Mouse (Mus musculus): ENCODE results near the gene H2-DMb2. TPM values are rescaled to one million over a fixed set of nuclear protein-coding genes. Genes with fewer than 3 reads are reported as not detected.

H2-DMb2 gene
- polyA plus RNA-seq, 1 experiment, result 4.1 TPM

DNA sequence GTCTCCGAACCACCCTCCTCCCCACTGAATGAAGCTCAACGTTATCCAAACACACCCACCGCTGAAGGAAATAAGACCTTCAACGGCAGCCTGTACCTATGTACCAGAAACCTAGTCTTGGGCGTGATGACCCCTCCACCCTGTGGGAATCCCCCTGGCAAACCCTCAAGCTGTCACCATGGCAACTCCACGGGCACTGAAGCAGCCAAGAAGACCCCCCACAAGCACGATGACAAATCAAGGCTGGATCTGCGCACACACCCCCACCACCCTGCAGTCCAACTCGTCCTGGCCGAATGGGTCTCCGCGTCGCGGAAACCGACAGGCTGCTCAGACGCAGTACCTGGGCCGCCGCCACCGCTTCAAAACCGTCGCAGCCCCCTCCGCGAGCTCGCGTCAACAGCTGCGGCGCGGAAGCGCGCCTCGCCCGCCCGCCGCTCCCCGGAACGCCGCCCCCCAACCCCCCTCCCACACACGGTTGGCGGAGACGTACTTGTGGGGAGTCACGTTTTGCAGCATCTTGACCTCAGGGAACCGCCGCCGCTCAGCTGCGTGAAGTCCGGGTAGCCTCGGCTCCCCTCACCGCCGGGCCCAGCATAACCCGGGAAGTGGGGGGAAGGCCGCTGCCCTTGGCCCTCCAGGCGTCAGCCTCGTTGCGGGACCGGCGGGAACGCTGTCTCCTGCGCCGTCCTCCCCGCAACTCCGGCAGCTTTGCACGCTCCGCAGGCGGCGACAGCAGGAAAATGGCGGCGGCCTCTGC, 24.8 kb upstream of the H2-DMb2 start:
- peak; percentile 38 for DNase-seq (ENCODE audit: low spot score)

DNA sequence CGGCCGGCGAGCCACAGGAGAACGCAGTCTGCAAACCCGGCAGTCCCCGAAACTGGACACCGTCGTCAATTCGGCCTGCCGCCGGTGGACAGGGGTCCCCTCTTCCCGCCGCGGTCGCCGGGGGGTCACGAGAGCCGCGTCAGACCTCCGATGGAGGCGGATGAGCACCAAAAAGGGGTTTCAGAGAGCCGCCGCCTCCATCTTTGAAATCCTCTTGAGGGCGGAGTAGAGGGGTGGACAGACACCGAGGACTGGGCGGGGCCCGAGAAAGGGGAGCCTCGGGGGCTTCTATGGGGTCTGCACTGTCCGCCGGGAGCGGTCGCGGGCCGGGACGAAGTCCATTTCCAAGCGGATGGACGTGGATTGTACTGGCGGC, 24.2 kb upstream of the H2-DMb2 start:
- no peak for DNase-seq (ENCODE audit: low spot score)

DNA sequence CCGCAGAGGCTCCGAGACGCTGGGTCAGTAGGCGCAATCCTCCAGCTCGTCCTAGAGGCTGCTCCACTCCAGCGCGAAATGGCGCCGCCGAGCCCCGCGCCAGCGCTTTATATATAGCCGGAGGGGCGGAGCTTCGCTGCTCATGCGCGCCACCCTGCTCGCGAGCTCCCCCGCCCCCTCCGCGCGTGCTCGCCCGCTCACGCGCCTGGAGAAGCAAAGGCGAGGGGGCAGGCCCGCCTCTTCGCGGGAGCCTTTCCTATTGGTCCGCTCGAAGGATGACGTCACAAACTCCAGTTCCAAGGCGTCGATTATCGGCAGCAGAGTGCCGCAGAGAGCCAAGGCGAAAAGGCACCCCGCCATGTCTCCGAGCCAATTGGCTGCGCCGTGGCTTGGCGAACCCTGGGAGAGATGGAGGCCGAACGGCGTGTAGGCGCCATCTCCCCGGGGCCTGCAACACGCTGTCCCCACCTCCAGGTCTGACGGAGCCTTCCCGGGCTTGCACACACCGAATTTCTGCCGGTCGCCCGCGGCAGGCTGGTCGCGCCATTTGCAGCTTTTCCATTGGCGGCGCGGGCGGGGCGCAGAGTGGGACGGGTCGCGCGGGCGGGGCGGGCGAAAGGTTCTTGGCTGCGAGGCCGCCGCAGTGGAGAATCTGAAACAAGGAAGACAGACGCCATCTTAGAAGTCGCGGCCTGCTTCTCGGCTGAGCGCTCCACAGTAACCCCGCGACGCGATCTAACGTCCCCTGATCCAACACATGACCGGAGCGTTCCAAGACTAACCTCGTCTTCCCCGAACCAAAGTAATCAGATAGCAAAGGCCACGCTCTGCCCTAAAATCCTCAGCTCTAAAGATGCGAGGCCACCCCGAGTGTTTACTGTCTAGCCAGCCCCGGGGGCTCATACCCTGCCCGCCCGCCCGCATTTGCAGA, 23.6 kb upstream of the H2-DMb2 start, which contains the start of gene H2-DMa:
Gene H2-DMa, plus strand, starts transcription at position 293 of the 931 bp plus-strand sequence.
- DNase-seq (ENCODE audit: low spot score), result peak; percentile 100

DNA sequence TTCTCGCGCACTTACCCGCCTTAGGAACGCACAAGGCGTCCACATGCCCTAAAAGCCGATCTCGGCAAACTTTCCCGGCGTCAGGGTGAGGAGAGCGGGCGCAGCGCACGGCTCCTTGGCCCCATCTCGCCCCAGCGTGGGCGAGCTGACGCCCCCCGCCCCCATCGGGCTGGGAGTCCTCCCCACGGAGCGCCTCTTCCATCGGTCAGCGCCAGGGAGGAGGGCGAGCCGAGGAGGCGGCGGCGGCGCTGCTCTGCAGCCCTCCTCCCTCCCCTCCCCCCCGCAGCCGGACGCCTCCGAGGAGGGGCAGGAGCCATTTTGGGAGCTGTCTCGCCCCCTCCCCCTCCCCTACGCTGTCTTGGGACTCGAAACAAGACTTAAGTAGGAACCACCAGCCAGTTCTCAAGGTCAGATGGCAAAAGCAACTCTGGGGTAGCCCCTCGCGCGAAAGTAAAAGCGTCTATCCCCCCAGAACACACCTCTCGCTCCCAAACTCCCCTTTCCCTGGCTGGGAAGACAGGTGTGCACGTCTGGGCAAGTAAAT, 22.9 kb upstream of the H2-DMb2 start:
- peak; percentile 74 for DNase-seq (ENCODE audit: low spot score)

DNA sequence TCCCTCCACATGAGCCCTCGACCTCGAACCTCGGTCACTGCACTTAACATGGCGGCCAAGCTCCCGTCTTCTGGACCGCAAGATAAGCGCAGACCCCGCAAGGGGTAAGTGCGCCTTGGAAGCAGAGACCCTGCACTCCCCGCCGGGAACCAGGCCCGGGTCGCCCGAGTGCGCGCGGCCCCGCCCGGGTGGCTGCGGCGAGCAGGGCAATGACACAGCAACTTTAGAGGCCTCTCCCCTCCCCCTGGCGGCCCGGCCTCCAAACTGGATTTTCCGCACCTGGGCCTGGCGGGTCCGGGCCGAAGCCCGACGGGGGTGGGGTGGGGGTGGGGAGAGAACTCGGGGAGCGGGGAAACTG, 22.3 kb upstream of the H2-DMb2 start:
- DNase-seq (ENCODE audit: low spot score), result peak; percentile 87

DNA sequence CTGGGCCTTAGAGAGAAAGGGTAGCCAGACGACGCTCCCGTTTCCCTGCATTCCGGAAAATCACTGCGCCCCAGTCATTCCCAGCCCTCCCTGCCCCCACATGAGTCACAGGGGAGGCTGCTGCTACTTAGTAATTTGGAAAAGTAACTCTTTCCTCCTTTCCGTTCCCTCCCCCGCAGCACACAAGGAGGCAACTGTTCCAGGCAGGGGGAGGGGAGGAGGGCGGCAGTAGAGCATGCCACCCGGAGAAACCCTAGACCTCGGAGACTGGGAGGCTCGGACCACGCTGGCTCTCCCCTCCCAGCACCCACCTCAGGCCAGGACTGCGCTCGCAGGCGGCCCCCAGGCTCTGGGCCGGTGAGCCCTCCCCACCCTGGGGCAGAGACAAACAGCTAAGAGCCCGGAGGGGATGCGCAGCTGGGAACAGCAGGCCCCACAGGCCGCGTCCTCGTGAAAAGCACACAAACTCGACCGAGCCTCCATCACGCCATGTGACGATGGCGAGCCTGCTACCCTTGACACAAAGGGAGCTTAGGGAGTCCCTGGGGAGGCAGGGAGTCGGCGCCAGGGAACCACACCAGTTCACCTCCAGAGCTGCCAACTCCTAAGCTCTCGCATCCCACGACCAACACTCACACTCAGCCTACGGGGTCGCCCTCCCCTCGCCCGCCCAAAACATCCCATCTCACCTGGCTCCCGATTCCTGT, 21.8 kb upstream of the H2-DMb2 start:
- peak; percentile 86 for DNase-seq (ENCODE audit: low spot score)

DNA sequence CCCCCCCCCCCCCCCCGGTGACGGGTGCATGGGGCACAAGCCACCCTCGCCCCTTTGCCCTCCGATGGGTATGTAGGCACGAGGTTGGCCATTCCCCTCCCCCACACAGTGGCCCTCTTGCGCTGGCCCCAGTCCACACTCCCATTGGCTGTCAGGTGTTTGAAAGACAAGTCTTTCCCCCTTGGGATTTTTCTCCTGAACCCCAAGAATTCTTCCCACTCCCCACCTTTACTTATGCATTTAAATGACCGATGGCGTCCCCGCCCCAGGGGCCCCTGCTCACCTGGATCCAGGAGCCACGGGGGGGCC, 21.3 kb upstream of the H2-DMb2 start:
- DNase-seq (ENCODE audit: low spot score), result no peak

DNA sequence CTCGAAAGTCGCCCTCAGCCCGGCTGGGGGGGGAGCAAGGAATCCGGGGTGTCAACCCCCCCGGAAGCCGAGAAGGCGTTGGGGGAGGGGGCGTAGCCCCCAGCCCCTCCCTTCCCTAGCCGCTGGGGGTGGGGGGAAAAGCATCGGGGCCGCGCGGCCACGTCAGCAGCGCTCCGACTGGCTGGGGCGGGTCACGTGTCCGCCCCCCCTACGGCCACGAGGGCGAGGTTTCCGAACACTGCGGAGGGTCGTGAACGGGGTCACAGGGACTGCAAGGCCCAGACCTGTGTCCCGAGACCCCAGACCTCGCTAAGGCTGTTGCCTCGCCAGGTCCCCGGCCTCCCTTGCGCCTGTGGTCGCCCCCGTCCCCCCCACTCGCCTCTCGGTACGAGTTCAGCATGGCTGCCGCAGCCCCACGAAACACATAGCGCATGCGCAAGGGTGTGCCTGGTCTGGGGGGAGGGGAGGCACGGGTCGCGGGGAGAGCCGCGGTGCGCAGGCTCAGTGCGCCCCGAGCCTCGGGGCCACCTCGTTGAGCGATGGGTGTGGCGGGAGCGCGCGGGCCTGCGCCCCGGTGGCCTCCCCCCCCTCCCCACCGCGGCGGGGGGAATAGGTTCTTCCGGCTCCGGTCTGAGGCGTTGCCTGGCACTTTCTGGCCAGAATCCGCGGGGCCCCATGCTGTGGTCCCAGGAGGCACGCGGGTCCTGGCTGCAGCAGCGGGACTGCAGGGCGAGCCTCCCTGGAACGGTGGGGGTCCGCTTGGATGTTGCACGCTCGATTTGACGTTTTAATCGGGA, 20.7 kb upstream of the H2-DMb2 start, which contains the start of gene Brd2:
Gene Brd2, minus strand, starts transcription at position 447 of the 797 bp plus-strand sequence.
- DNase-seq (ENCODE audit: low spot score), result peak; percentile 100

DNA sequence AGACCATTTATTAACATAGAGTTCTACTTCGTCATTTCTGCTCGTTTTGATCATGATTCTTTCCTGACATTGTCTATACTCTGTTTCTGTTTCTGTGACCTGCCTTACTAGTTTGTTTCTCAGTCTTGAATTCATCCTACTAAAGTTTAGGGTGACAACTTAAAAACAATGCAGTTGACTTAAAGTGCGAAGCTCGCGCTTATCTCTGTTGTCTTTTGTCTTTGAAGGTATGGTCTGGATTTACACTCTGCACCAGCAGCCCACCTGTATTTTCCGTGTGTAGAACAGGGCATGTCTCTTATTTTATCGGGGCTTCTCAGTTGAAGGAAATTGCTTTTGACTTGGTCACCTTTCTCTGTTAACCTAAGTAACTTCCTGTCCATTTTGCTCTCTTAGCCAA, 20.0 kb upstream of the H2-DMb2 start:
- no peak for DNase-seq (ENCODE audit: low spot score)

DNA sequence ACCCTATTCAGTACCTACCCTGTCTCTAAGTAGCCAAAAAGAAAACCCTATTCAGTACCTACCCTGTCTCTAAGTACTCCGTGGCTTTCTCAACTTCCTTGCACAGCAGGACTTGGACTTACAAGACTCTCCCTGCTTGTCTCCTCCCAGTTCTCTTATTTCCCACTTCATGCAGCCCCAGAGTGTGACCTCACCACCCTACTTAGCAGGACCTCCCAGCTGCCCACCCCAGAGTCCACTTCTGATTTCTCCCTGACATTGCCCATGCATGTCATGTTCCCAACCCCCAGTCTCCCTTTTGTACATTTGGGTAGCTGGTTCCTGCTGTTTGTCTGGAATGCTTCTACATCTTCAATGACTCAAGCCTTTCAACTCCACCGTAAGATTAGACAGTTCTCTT, 19.6 kb upstream of the H2-DMb2 start:
- no peak for DNase-seq (ENCODE audit: low spot score)

DNA sequence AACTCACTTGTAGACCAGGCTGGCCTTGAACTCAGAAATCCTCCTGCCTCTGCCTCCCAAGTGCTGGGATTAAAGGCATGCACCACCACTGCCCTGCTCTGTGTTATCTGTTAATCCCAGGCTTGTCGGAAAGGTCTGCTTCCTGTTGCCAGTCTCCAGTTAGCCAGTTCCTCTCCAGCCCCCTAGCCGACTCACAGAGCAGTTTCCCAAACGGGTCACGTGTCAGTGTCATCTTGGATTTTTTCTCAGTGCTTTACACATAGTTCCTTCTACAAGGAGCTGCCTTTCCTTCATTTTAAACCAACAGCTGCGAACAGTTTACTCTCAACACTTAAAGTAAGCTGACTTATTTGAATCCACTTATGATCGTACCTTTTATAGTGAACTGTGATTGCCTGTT, 18.5 kb upstream of the H2-DMb2 start:
- DNase-seq (ENCODE audit: low spot score), result no peak

DNA sequence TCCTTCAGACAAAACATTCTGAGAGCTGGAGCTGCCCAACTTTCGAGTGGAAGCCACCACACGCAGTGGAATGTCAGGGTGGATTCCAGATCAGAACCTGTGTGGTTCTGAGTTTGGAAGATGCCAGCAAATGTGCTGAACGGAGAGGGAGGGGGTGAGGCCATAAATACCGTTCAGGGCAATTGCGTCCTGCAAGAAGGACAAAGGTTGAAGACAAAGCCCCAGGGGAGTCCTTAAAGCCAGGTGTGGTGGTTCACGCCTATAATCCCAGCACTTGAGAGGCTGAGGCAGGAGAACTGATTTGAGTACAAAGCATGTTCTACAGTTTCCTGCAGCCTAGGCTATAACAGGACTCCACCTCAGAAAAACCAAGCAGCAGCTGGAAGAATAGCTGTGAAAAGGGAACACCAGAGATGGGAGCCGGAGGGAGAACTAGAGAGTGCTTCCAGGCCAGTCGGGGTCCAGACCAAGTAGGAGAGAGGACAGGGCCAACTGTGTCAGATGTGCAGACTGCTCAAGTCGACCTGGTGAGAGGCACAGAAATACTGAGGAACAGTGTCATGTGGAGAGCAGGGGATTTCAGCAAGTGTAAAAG, 16.2 kb upstream of the H2-DMb2 start:
- no peak for DNase-seq (ENCODE audit: low spot score)

GRCm38 (mm10) chr17:34127475-34127874, 15.6 kb upstream of the H2-DMb2 start:
- no peak for DNase-seq (ENCODE audit: low spot score)

- no peak for DNase-seq (ENCODE audit: low spot score)
Measured at GRCm38 (mm10) chr17:34128264-34128937, 14.7 kb upstream of the H2-DMb2 start.

DNA sequence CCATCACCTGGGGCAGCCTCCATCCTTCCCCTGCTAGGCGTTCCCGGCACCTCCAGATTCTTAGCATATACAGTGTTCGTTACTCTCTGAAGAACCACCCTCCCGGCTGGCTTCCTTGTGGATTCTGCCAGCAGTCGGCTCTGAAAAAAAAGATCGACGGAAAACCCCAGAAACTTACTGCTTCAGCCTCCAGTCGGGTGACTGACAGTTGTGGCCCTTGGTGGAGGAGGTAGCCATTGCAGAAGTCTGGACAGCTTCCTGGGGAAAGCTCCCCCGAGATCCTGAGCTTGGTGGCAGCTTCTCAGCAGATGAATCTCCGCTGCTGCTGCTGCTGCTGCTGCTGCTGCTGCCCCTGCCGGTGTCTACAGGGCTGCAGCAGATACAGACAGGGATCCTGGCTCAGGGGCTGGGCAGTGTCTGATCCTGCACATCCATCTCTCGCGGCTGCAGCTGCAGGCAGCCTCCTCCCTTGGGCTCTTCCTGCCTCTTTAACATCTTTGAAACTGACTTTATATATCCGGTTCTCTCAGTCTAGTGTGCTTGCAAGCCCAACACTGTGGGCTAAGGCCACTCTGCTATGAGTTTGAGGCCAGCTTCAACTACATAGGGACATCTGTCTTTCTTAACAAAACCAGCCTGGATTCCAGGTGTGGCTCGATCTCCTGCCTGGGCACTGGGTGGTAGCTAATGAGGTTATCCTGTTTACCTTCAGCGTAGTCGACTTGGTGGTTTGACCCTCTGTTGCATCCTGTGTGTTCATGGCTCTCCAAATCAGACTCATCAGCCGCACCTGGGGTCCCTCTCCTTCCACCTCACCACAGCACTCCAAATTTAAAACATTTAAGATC, 13.9 kb upstream of the H2-DMb2 start:
- no peak for DNase-seq (ENCODE audit: low spot score)

DNA sequence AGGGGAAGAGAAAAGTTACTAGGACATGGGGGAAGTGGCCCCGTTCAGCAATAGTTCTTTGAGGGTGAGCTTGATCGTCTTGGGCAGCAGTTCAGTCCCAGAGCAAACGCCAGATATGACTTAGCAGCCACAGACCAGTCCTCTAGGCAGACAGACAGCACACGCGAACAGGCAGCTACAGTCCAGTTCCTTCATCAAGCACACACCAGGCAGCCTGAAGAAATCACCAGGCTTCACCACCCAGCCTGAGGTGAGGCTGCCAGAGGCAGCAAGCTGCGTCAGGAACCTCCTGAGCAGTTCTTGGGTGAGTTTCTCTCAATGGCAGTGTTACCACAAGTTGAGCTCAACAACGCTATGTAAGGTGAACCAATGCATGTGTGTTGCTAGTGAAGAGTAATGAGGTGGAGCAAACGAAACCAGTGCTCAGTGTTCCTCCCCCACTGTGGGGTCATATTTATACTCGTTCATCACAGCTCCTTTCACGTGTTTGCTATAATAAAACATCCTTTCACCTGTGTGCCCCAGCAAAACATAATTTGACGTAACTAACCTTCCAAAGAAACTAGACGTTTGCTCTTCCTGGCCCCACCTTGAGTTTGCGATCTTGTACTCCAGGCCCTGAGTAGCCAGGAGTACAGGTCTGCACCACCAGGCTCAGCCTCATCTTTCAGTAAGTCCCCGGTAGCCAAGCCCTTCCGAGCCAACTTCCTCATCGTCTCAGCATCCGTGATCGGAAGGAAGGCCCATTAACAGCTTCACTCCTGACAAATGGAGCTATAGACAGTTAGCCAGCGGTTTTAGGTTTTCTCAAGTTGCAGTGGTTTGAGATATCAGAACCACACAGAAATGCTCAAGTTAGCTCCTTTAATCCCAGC, 12.8 kb upstream of the H2-DMb2 start:
- DNase-seq (ENCODE audit: low spot score), result no peak

DNA sequence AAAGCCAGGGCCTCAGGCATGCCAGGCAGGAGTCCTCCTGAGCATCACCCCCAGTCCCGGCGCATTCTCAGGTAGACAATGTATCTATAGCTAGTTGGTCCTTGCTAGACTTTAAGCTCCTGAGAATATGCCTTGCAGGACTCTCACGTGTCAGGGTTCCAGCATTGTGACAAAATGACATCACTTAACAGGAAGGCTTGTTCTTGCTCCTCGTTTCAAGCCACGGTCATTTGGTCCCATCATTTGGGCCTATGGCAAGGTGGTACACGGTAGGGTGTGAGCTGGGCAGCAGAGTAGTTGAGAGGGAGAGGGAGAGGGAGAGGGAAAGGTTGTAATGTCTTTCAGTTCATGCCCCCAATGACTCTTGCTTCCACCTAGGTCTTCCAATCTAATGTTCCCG, 11.2 kb upstream of the H2-DMb2 start:
- no peak for DNase-seq (ENCODE audit: low spot score)

DNA sequence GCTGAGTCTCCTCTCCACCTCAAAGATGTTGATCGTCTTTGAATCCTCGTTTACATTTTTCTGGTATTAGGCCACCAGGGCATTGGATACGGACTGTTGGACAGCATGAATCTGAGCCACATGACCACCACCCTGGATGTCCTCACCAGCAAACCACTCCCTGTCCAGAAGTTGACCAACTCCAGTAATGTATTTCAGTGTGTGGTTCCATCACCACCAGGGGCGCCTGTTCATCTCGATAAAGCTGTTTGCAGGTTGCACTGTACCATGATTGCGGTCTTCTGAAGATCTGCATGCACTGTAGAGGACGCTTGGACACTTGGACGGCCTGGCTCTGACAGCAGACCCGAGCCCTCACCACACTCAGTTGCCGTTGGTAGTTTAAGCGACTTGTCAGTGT, 9.8 kb upstream of the H2-DMb2 start:
- no peak for DNase-seq (ENCODE audit: low spot score)

Measured in urinary bladder, adult 2 months (tissue).